ENCODE assay signal across 8 mouse cellular contexts in genomic region chr9:115261456-115261855, GRCm38 (mm10). TPM values are rescaled to one million over a fixed set of nuclear protein-coding genes. Genes with fewer than 3 reads are reported as not detected.
DNase-seq lines count a peak whose midpoint lies in the region; ATAC-seq and TF ChIP-seq lines count a peak whose summit lies in the region.

No protein-coding gene starts in this region.

- peak; percentile 21; the same call in 1 of the 2 replicates for TF ChIP-seq CTCF in E14TG2a.4 (conservative IDR thresholded peaks at IDR 0.05; ENCODE audit: low read length)
- peak; percentile 56 for TF ChIP-seq CTCF in Patski (IDR thresholded peaks at IDR 0.05)

- DNase-seq in Patski (ENCODE audit: low read depth, low spot score), result no peak
- peak; percentile 38 to 47 for DNase-seq in layer of hippocampus, postnatal 10 days (ENCODE audit: low spot score in 2 of 2)
- no peak for DNase-seq in thymus, postnatal 25 days
- DNase-seq in testis, postnatal 10 days (ENCODE audit: low spot score), result no peak
- no peak for DNase-seq in adrenal gland, postnatal 25 days

- peak; percentile 45; the same call in 1 of the 2 replicates for ATAC-seq in hindbrain, embryonic 16.5 days
- no peak for ATAC-seq in hindbrain, embryonic 13.5 days (ENCODE audit: low FRiP score)
- no peak for ATAC-seq in Patski

- H3K36me3 ChIP-seq in hindbrain, embryonic 16.5 days (ENCODE audit: control insufficient read depth, insufficient read depth, low read length), result peaks cover 4% of the 10 kb centered on the region
- H3K36me3 ChIP-seq in hindbrain, embryonic 13.5 days, result peaks cover 30% of the 10 kb centered on the region
- peaks cover 72% of the 10 kb centered on the region for H3K36me3 ChIP-seq in E14TG2a.4 (ENCODE audit: insufficient read depth, low read length)

- no peak overlapping the region for H3K4me3 ChIP-seq in hindbrain, embryonic 16.5 days (ENCODE audit: low read length)
- no peak overlapping the region for H3K4me3 ChIP-seq in hindbrain, embryonic 13.5 days
- H3K4me3 ChIP-seq in E14TG2a.4 (replicated peaks; ENCODE audit: low read length), result no peak overlapping the region

- no peak overlapping the region for H3K27ac ChIP-seq in hindbrain, embryonic 16.5 days (ENCODE audit: low read depth, low read length)
- no peak overlapping the region for H3K27ac ChIP-seq in hindbrain, embryonic 13.5 days

- no peaks in the 10 kb centered on the region for H3K27me3 ChIP-seq in hindbrain, embryonic 16.5 days (replicated peaks; ENCODE audit: control insufficient read depth, insufficient read depth, low read length)
- no peaks in the 10 kb centered on the region for H3K27me3 ChIP-seq in hindbrain, embryonic 13.5 days
- H3K27me3 ChIP-seq in E14TG2a.4 (ENCODE audit: insufficient read depth, low read length) (no peaks in the 10 kb centered on the region), Patski (no peaks in the 10 kb centered on the region)

- no peak overlapping the region for H3K9ac ChIP-seq in hindbrain, embryonic 16.5 days (ENCODE audit: low read depth, low read length)
- no peak overlapping the region for H3K9ac ChIP-seq in hindbrain, embryonic 13.5 days

- CTCF ChIA-PET in Patski (lab: Charles Lee), result interaction anchor here (1.4 kb wide), 1 partner anchor 21 kb away, joined by 5 read pairs; no protein-coding TSS in a partner anchor

- 66% methylated on average over 8 of the region's 8 CpGs for WGBS in hindbrain, embryonic 16.5 days
- WGBS in hindbrain, embryonic 13.5 days, result 77% methylated on average over 8 of the region's 8 CpGs

- in situ Hi-C loops in Patski (cut with MboI; ENCODE audit: low pct_unique_long_range_greater_than_20kb), result no loop called here

- H3K4me2 ChIP-seq in hindbrain, embryonic 16.5 days (ENCODE audit: low read length), result no peak overlapping the region
- no peak overlapping the region for H3K4me2 ChIP-seq in hindbrain, embryonic 13.5 days

- H3K9me3 ChIP-seq in hindbrain, embryonic 16.5 days (ENCODE audit: control insufficient read depth, low read length), result no peaks in the 10 kb centered on the region
- H3K9me3 ChIP-seq in hindbrain, embryonic 13.5 days, result no peaks in the 10 kb centered on the region
- no peaks in the 10 kb centered on the region for H3K9me3 ChIP-seq in E14TG2a.4 (ENCODE audit: low read length)

- POLR2A ChIA-PET in Patski (lab: Charles Lee), result no interaction called here

- no peaks in the 10 kb centered on the region for H3K4me1 ChIP-seq in hindbrain, embryonic 16.5 days (ENCODE audit: control insufficient read depth, insufficient read depth, low read depth, low read length)
- H3K4me1 ChIP-seq in hindbrain, embryonic 13.5 days (replicated peaks), result no peaks in the 10 kb centered on the region
- peaks cover 8% of the 10 kb centered on the region for H3K4me1 ChIP-seq in E14TG2a.4 (replicated peaks; ENCODE audit: low read depth, low read length)

RNA-seq across cellular contexts. Expression of gene Stt3b, which starts 48.8 kb away (rescaled TPM):
- 83.3 and 93.7 TPM in 2 replicates for polyA plus RNA-seq in hindbrain, embryonic 16.5 days (2015; fragmentation: Nextera tagmentation; extraction: Ambion mirVana)
- polyA plus RNA-seq in hindbrain, embryonic 13.5 days (2015; fragmentation: Nextera tagmentation; extraction: Ambion mirVana), result 81.7 and 88.4 TPM in 2 replicates
- polyA plus RNA-seq in Patski (2021), result 134 TPM
- total RNA-seq in layer of hippocampus, postnatal 10 days (2021), result 100 to 1,000 TPM in 1 of 2 experiments, 10 to 100 TPM in 1; 98.2 to 105 TPM
- total RNA-seq in adrenal gland, postnatal 25 days (2021), result 112 and 116 TPM in 2 replicates

Comparison
In these comparisons a context has a peak if more than half of its experiments do, and no peak if none do; other contexts are left out.
1. DNase-seq: peak in layer of hippocampus, postnatal 10 days (2 of 2); none in Patski (single experiment), thymus, postnatal 25 days (single experiment), testis, postnatal 10 days (single experiment) and adrenal gland, postnatal 25 days (single experiment).